Mouse (Mus musculus): ENCODE measurements around the gene Ndufa11. TPM values are rescaled to one million over a fixed set of nuclear protein-coding genes. Genes with fewer than 3 reads are reported as not detected.
A peak's percentile ranks its signal among the peaks of the same experiment; 100 is the strongest.

Gene Ndufa11
- total RNA-seq (2021), result 100 to 1,000 TPM; 202 to 208 TPM
- long read RNA-seq, experiment 1, transcript Ndufa11-204 (4 exons, 493 nt), result minor isoform, 6 of 100 reads
- long read RNA-seq, experiment 1, transcript Ndufa11-201 (4 exons, 545 nt), result major isoform, 77 of 100 reads
- long read RNA-seq, experiment 1, partial matches to known transcripts, result 10 of 100 reads
- long read RNA-seq, experiment 1, other reads (novel, unspliced or antisense), result 5 of 100 reads
- long read RNA-seq, experiment 2, transcript Ndufa11-201 (4 exons, 545 nt), result major isoform, 68 of 88 reads
- long read RNA-seq, experiment 2, partial matches to known transcripts, result 13 of 88 reads
- long read RNA-seq, experiment 2, other reads (novel, unspliced or antisense), result 1 of 88 reads

- TF ChIP-seq CTCF (IDR thresholded peaks at IDR 0.05), result no peak
- DNase-seq (ENCODE audit: extremely low spot score in 1 of 2, low spot score in 2 of 2), result peak; percentile 86 to 93
- intact Hi-C loops (cut with DNase I), result loop anchor here (1.0 to 5.0 kb wide), 3 partner anchors 40 to 45 kb away; partner anchors contain the start of genes Nrtn and Ranbp3
- H3K4me3 ChIP-seq, result peak within 1 kb of the TSS; percentile 93
- peak within 1 kb of the TSS; percentile 93 for H3K27ac ChIP-seq
Observed at GRCm38 (mm10) chr17:56717363-56718058, at the start of gene Ndufa11, which contains the start of gene Vmac. Ndufa11 (plus strand) TSS chr17:56717767. Vmac (minus strand) TSS chr17:56718022.

- intact Hi-C loops (cut with DNase I), result loop anchor here (2.0 to 5.0 kb wide), 3 partner anchors 42 to 86 kb away; partner anchors contain the start of genes Lonp1, Rpl36, Safb and Safb2
- Histone ChIP-seq H3K27ac (no peak overlapping the region), H3K4me3 (peak overlapping the region; percentile 48)
- TF ChIP-seq CTCF (IDR thresholded peaks at IDR 0.05), result peak; percentile 95
- peak; percentile 85 to 87 for DNase-seq (ENCODE audit: extremely low spot score in 1 of 2, low spot score in 2 of 2)
Observed at GRCm38 (mm10) chr17:56668384-56669144, 49.0 kb upstream of the Ndufa11 start.

GRCm38 (mm10) chr17:56669766-56670165, 47.8 kb upstream of the Ndufa11 start:
- DNase-seq (ENCODE audit: extremely low spot score in 1 of 2, low spot score in 2 of 2), result no peak
- Histone ChIP-seq H3K4me3 (no peak overlapping the region), H3K27ac (no peak overlapping the region)
- intact Hi-C loops (cut with DNase I), result loop anchor here (2.0 to 5.0 kb wide), 5 partner anchors 43 to 93 kb away; partner anchors contain the start of genes Dus3l, Lonp1, Ndufa11 and Rpl36
- TF ChIP-seq CTCF (IDR thresholded peaks at IDR 0.05), result no peak

DNA sequence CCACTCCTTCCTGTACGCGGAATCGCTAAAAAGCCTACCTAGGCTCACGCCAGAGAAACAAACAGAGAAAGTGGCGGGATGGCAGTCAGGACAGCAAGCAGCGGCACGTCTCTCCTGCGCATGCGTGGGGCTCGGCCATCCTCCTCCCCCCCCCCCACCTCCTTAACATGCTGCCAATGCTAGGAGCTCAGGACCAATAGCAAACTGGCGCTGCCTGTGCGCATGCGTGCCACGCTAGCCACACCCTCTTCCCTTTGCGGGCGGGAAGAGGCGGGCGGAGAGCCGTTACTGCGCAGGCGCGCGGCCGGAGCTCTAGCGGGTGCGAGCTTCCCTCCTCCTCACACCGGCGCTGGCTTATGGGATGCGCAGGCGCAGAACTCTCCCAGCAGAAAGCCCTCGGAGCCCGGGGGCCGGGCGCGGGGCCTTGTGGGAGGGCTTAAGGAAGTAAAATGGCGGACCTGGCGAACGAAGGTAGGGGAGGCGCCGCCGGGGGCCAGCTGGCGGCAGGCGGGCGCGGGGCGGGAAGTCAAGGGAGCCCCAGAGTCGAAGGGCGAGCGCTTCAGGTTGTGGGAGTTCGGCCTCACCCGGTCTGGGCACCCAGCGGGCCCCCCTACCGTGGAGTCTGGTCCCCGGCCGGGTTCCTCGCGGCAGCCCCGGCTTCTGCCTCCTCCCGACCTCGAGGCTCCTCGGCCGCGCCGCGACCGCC, 44.5 kb upstream of the Ndufa11 start, which contains the start of gene Ranbp3:
TSS of gene Ranbp3 (plus strand) at position 354 of the 706 bp plus-strand sequence.
- no peak for TF ChIP-seq CTCF (IDR thresholded peaks at IDR 0.05)
- Histone ChIP-seq H3K27ac (peak within 1 kb of the TSS; percentile 95), H3K4me3 (peak within 1 kb of the TSS; percentile 91)
- intact Hi-C loops (cut with DNase I), result loop anchor here (5.0 kb wide), 2 partner anchors 44 to 89 kb away; partner anchors contain the start of genes Dus3l, Ndufa11 and Vmac
- peak; percentile 99 to 100 for DNase-seq (ENCODE audit: extremely low spot score in 1 of 2, low spot score in 2 of 2)

- TF ChIP-seq CTCF (IDR thresholded peaks at IDR 0.05), result no peak
- intact Hi-C loops (cut with DNase I), result loop anchor here (5.0 kb wide), 2 partner anchors 43 to 88 kb away; partner anchors contain the start of genes Dus3l, Ndufa11 and Vmac
- H3K27ac ChIP-seq, result peak overlapping the region; percentile 92
- peak in 1 of 2 experiments; percentile 22 for DNase-seq (ENCODE audit: extremely low spot score in 1 of 2, low spot score in 2 of 2)
- peak overlapping the region; percentile 91 for H3K4me3 ChIP-seq
Observed at GRCm38 (mm10) chr17:56673647-56674416, 43.7 kb upstream of the Ndufa11 start.

GRCm38 (mm10) chr17:56681791-56682190, 35.8 kb upstream of the Ndufa11 start:
- no peak for TF ChIP-seq CTCF (IDR thresholded peaks at IDR 0.05)
- Histone ChIP-seq H3K27ac (no peak overlapping the region), H3K4me3 (no peak overlapping the region)
- intact Hi-C loops (cut with DNase I), result no loop called here
- no peak for DNase-seq (ENCODE audit: extremely low spot score in 1 of 2, low spot score in 2 of 2)

GRCm38 (mm10) chr17:56682880-56683279, 34.7 kb upstream of the Ndufa11 start:
- Histone ChIP-seq H3K27ac (no peak overlapping the region), H3K4me3 (no peak overlapping the region)
- intact Hi-C loops (cut with DNase I), result no loop called here
- DNase-seq (ENCODE audit: extremely low spot score in 1 of 2, low spot score in 2 of 2), result no peak
- TF ChIP-seq CTCF (IDR thresholded peaks at IDR 0.05), result no peak

GRCm38 (mm10) chr17:56683546-56684140, 33.9 kb upstream of the Ndufa11 start:
- Histone ChIP-seq H3K27ac (no peak overlapping the region), H3K4me3 (no peak overlapping the region)
- TF ChIP-seq CTCF (IDR thresholded peaks at IDR 0.05), result no peak
- intact Hi-C loops (cut with DNase I), result no loop called here
- DNase-seq (ENCODE audit: extremely low spot score in 1 of 2, low spot score in 2 of 2), result no peak

- intact Hi-C loops (cut with DNase I), result no loop called here
- no peak for DNase-seq (ENCODE audit: extremely low spot score in 1 of 2, low spot score in 2 of 2)
- H3K27ac ChIP-seq, result no peak overlapping the region
- no peak for TF ChIP-seq CTCF (IDR thresholded peaks at IDR 0.05)
- no peak overlapping the region for H3K4me3 ChIP-seq
Observed at GRCm38 (mm10) chr17:56684649-56685048, 32.9 kb upstream of the Ndufa11 start.

GRCm38 (mm10) chr17:56686801-56687200, 30.8 kb upstream of the Ndufa11 start:
- intact Hi-C loops (cut with DNase I), result no loop called here
- Histone ChIP-seq H3K27ac (no peak overlapping the region), H3K4me3 (no peak overlapping the region)
- no peak for TF ChIP-seq CTCF (IDR thresholded peaks at IDR 0.05)
- DNase-seq (ENCODE audit: extremely low spot score in 1 of 2, low spot score in 2 of 2), result no peak
